Mouse (Mus musculus) MEL-GATA-1-ER (cell line): ENCODE data around the gene Jak1.

Experiments
- DNase-seq: peaks from one replicate; pipeline ENCODE4 v3.0.0-alpha.2; 2012; ENCODE audit warnings: low read depth; ENCODE audit errors: extremely low read depth

Jak1 gene

GRCm38 (mm10) chr4:101239313-101240162, 25.5 kb downstream of the Jak1 start:
- DNase-seq = no peak

GRCm38 (mm10) chr4:101238589-101238988, 26.5 kb downstream of the Jak1 start:
- DNase-seq = no peak

- DNase-seq = no peak
These were observed 28.3 kb downstream of the Jak1 start for GRCm38 (mm10) chr4:101236797-101237196.

GRCm38 (mm10) chr4:101235964-101236363, 29.1 kb downstream of the Jak1 start:
- DNase-seq = no peak

- no peak for DNase-seq
These were observed 30.3 kb downstream of the Jak1 start for GRCm38 (mm10) chr4:101234753-101235152.

- no peak for DNase-seq
These were observed 30.8 kb downstream of the Jak1 start for GRCm38 (mm10) chr4:101234332-101234731.

- DNase-seq = no peak
These were observed 34.5 kb downstream of the Jak1 start for GRCm38 (mm10) chr4:101230621-101231020.

GRCm38 (mm10) chr4:101227398-101227797, 37.7 kb downstream of the Jak1 start:
- DNase-seq = no peak

GRCm38 (mm10) chr4:101225984-101226383, 39.1 kb downstream of the Jak1 start:
- DNase-seq = no peak

GRCm38 (mm10) chr4:101220946-101221345, 44.1 kb downstream of the Jak1 start:
- no peak for DNase-seq

GRCm38 (mm10) chr4:101219839-101220238, 45.2 kb downstream of the Jak1 start:
- DNase-seq = no peak

GRCm38 (mm10) chr4:101217026-101217540, 48.0 kb downstream of the Jak1 start:
- no peak for DNase-seq

GRCm38 (mm10) chr4:101216286-101216685, 48.8 kb downstream of the Jak1 start:
- no peak for DNase-seq

- no peak for DNase-seq
These were observed 51.6 kb downstream of the Jak1 start for GRCm38 (mm10) chr4:101213477-101213876.

- no peak for DNase-seq
These were observed 57.6 kb downstream of the Jak1 start for GRCm38 (mm10) chr4:101207492-101207891.

- no peak for DNase-seq
These were observed 61.6 kb downstream of the Jak1 start for GRCm38 (mm10) chr4:101203518-101203917.

GRCm38 (mm10) chr4:101202626-101203025, 62.5 kb downstream of the Jak1 start:
- DNase-seq = no peak

GRCm38 (mm10) chr4:101199433-101200081, 65.5 kb downstream of the Jak1 start:
- no peak for DNase-seq

- DNase-seq = peak; percentile 68
These were observed 66.7 kb downstream of the Jak1 start for GRCm38 (mm10) chr4:101198333-101198732.

GRCm38 (mm10) chr4:101197421-101198170, 67.5 kb downstream of the Jak1 start:
- no peak for DNase-seq

GRCm38 (mm10) chr4:101196407-101196806, 68.7 kb downstream of the Jak1 start:
- no peak for DNase-seq

GRCm38 (mm10) chr4:101194170-101194569, 70.9 kb downstream of the Jak1 start:
- DNase-seq = no peak
